10 mouse cellular contexts compared by ENCODE assay signal in the genomic region with DNA sequence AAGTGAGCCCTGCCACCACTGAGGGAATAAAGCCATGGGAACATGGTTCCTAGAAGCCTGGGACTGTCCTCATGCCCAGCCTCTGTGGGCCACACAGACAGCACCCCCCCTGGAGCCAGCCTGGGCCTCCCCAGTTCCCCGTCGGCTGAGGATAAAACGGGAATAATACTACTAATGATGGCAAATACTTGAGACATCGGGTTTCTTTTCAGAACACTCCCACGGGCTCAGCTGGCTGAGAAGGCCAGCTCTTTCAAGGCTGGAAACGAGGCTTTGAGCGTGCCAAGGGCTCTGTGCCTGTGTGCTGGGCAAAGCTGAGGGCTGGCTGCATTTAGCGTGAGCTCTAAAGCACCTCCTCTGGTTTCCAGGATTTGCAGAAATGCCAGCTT.
DNase-seq lines count a peak whose midpoint lies in the region; ATAC-seq lines count a peak whose summit lies in the region.
"Had no signal": no experiment of that assay in that cellular context is flagged by ENCODE, and none has a peak within 500 bp of the region (broad histone marks: within the 10 kb centered on the region; RNA-seq: fewer than 3 reads in every experiment).

No protein-coding gene starts in this region.

- H3K4me2 ChIP-seq in hindbrain, embryonic 12.5 days (replicated peaks), result no peak overlapping the region; the same call in 1 of the 2 replicates
- H3K4me2 ChIP-seq in hindbrain, embryonic 11.5 days (replicated peaks; ENCODE audit: low read depth, low read length), result no peak overlapping the region
- H3K4me2 ChIP-seq in forebrain, embryonic 14.5 days (ENCODE audit: low read length), result peak overlapping the region; percentile 0; the same call in 1 of the 2 replicates

- no peak overlapping the region for H3K9ac ChIP-seq in hindbrain, embryonic 12.5 days
- H3K9ac ChIP-seq in hindbrain, embryonic 11.5 days (ENCODE audit: low read depth, low read length), result no peak overlapping the region
- H3K9ac ChIP-seq in forebrain, embryonic 14.5 days (ENCODE audit: low read length), result peak overlapping the region; percentile 29; the same call in 1 of the 2 replicates

- DNase-seq in hindbrain, embryonic 11.5 days (ENCODE audit: low spot score), result no peak
- peak; percentile 89 for DNase-seq in forebrain, embryonic 14.5 days (ENCODE audit: low spot score)
- peak; percentile 13 for DNase-seq in left cerebral cortex, adult 11 months (ENCODE audit: low spot score)
- peak; percentile 13 for DNase-seq in right cerebral cortex, postnatal 25 days
- no peak for DNase-seq in lung, postnatal 14 days
- DNase-seq in thymus, postnatal 25 days, result no peak
- no peak for DNase-seq in urinary bladder, postnatal 25 days (ENCODE audit: low spot score)
- DNase-seq: gastrocnemius, postnatal 10 days; retina, postnatal 1 day had no signal

- no peaks in the 10 kb centered on the region for H3K36me3 ChIP-seq in hindbrain, embryonic 12.5 days
- no peaks in the 10 kb centered on the region for H3K36me3 ChIP-seq in hindbrain, embryonic 11.5 days (ENCODE audit: control insufficient read depth, insufficient read depth, low read length)
- H3K36me3 ChIP-seq in forebrain, embryonic 14.5 days (ENCODE audit: control insufficient read depth, insufficient read depth, low read length), result no peaks in the 10 kb centered on the region

- WGBS in hindbrain, embryonic 12.5 days, result 10% methylated on average over 8 of the region's 8 CpGs
- 14% methylated on average over 8 of the region's 8 CpGs for WGBS in hindbrain, embryonic 11.5 days
- WGBS in forebrain, embryonic 14.5 days, result under 1% methylated on average over 8 of the region's 8 CpGs

- no peak overlapping the region for H3K27ac ChIP-seq in hindbrain, embryonic 12.5 days
- no peak overlapping the region for H3K27ac ChIP-seq in hindbrain, embryonic 11.5 days (ENCODE audit: low read depth, low read length)
- H3K27ac ChIP-seq in forebrain, embryonic 14.5 days (ENCODE audit: low read depth, low read length), result peak overlapping the region; percentile 74

- peaks cover 19% of the 10 kb centered on the region for H3K4me1 ChIP-seq in hindbrain, embryonic 12.5 days
- peaks cover 8% of the 10 kb centered on the region; the same call in 1 of the 2 replicates for H3K4me1 ChIP-seq in hindbrain, embryonic 11.5 days (replicated peaks; ENCODE audit: control insufficient read depth, insufficient read depth, low read length)
- peaks cover 26% of the 10 kb centered on the region for H3K4me1 ChIP-seq in forebrain, embryonic 14.5 days (ENCODE audit: control insufficient read depth, insufficient read depth, low read length)

- 0 out of 2 replicates have a peak, but pooled peaks have one; percentile 3 for ATAC-seq in hindbrain, embryonic 12.5 days (ENCODE audit: low FRiP score)
- ATAC-seq in hindbrain, embryonic 11.5 days (ENCODE audit: low FRiP score), result no peak
- ATAC-seq in forebrain, embryonic 14.5 days, result peak; percentile 77

- no peak overlapping the region for H3K4me3 ChIP-seq in hindbrain, embryonic 12.5 days
- no peak overlapping the region for H3K4me3 ChIP-seq in hindbrain, embryonic 11.5 days (ENCODE audit: low read depth, low read length)
- H3K4me3 ChIP-seq in forebrain, embryonic 14.5 days (ENCODE audit: low read depth, low read length), result no peak overlapping the region

- H3K9me3 ChIP-seq in hindbrain, embryonic 12.5 days (replicated peaks), result no peaks in the 10 kb centered on the region
- no peaks in the 10 kb centered on the region for H3K9me3 ChIP-seq in hindbrain, embryonic 11.5 days (ENCODE audit: control insufficient read depth, low read length)
- no peaks in the 10 kb centered on the region for H3K9me3 ChIP-seq in forebrain, embryonic 14.5 days (replicated peaks; ENCODE audit: control insufficient read depth, low read length)

- peaks cover 97% of the 10 kb centered on the region for H3K27me3 ChIP-seq in hindbrain, embryonic 12.5 days
- H3K27me3 ChIP-seq in hindbrain, embryonic 11.5 days (ENCODE audit: control insufficient read depth, insufficient read depth, low read length), result peaks cover 89% of the 10 kb centered on the region
- 0 out of 2 replicates have a peak, but pooled peaks cover 2% of the 10 kb centered on the region for H3K27me3 ChIP-seq in forebrain, embryonic 14.5 days (replicated peaks; ENCODE audit: control insufficient read depth, insufficient read depth, low read length)

Comparison
In these comparisons a context has a peak if more than half of its experiments do, and no peak if none do; other contexts are left out.
1. DNase-seq: peak in forebrain, embryonic 14.5 days (single experiment), left cerebral cortex, adult 11 months (single experiment) and right cerebral cortex, postnatal 25 days (single experiment); none in hindbrain, embryonic 11.5 days (single experiment), lung, postnatal 14 days (single experiment), thymus, postnatal 25 days (single experiment) and urinary bladder, postnatal 25 days (single experiment).